8 mouse cellular contexts compared by ENCODE assay signal in the genomic region with DNA sequence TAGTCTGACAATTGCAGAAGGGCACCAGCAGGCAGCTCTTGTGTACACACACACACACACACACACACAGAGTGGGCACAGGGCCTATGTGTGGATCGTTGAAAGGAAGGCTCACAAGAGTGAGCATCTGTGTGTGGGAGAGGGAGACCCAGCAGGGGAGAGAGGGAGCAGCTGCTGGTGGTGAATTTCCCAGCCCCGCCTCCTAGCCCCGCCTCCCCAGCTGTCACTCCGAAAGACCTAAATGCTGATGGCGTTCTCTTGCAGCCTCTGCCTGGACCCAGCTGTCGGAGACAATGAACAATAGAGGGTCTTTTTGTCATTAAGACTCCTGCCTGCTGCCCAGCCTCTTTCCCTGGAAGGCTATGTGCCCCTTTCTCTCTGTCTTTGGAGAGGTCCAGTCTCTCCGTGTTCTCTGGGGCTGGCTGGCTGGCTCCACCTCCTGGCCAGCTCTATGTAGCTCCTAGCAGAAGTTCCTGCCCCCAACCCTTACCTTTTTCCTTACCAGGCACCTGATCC. TPM values are rescaled to one million over a fixed set of nuclear protein-coding genes. Genes with fewer than 3 reads are reported as not detected.
A peak's percentile ranks its signal among the peaks of the same experiment; 100 is the strongest.
DNase-seq lines count a peak whose midpoint lies in the region; ATAC-seq and TF ChIP-seq lines count a peak whose summit lies in the region.
"Had no signal": no experiment of that assay in that cellular context is flagged by ENCODE, and none has a peak within 500 bp of the region (broad histone marks: within the 10 kb centered on the region; RNA-seq: fewer than 3 reads in every experiment).

No protein-coding gene starts in this region.

- peak; percentile 26 for TF ChIP-seq CTCF in forebrain, postnatal 0 days (IDR thresholded peaks at IDR 0.05; ENCODE audit: low read depth)

- peak; percentile 81 for DNase-seq in R1 (ENCODE audit: low read depth, low spot score)
- DNase-seq in cerebellum, adult 18-20 months = peak; percentile 92
- peak; percentile 94 for DNase-seq in forebrain, postnatal 0 days
- peak; percentile 83 for DNase-seq in hindbrain, embryonic 14.5 days (ENCODE audit: low spot score)
- peak; percentile 87 for DNase-seq in left cerebral cortex, adult 11 months (ENCODE audit: low spot score)
- DNase-seq in lung, postnatal 36 days = peak; percentile 46
- peak; percentile 96 to 98 for DNase-seq in right cerebral cortex, postnatal 10 days (ENCODE audit: low spot score in 2 of 2)

- peak overlapping the region; percentile 24 for H3K4me3 ChIP-seq in forebrain, postnatal 0 days (ENCODE audit: low read depth, low read length)
- H3K4me3 ChIP-seq in hindbrain, embryonic 14.5 days (replicated peaks; ENCODE audit: low read length) = peak overlapping the region; percentile 27

- H3K9ac ChIP-seq in forebrain, postnatal 0 days = peak overlapping the region; percentile 41
- peak overlapping the region; percentile 38 for H3K9ac ChIP-seq in hindbrain, embryonic 14.5 days

- WGBS in forebrain, postnatal 0 days = under 1% methylated on average over 7 of the region's 7 CpGs
- WGBS in hindbrain, embryonic 14.5 days = 1% methylated on average over 7 of the region's 7 CpGs

- no peaks in the 10 kb centered on the region for H3K36me3 ChIP-seq in forebrain, postnatal 0 days (ENCODE audit: insufficient read depth)
- H3K36me3 ChIP-seq in hindbrain, embryonic 14.5 days (replicated peaks; ENCODE audit: control insufficient read depth, insufficient read depth) = no peaks in the 10 kb centered on the region

- H3K27me3 ChIP-seq in forebrain, postnatal 0 days (ENCODE audit: insufficient read depth, low read length) = no peaks in the 10 kb centered on the region
- H3K27me3 ChIP-seq in hindbrain, embryonic 14.5 days (ENCODE audit: control insufficient read depth, insufficient read depth, low read length) = peaks cover 9% of the 10 kb centered on the region

- peak overlapping the region; percentile 95 for H3K27ac ChIP-seq in forebrain, postnatal 0 days (ENCODE audit: low read depth, low read length)
- peak overlapping the region; percentile 93 for H3K27ac ChIP-seq in hindbrain, embryonic 14.5 days
- H3K27ac ChIP-seq: macrophage had no signal

- peaks cover 31% of the 10 kb centered on the region for H3K4me1 ChIP-seq in forebrain, postnatal 0 days (ENCODE audit: insufficient read depth)
- H3K4me1 ChIP-seq in hindbrain, embryonic 14.5 days (replicated peaks; ENCODE audit: control insufficient read depth, insufficient read depth, low read length) = peaks cover 43% of the 10 kb centered on the region

- ATAC-seq in forebrain, postnatal 0 days = peak; percentile 87
- ATAC-seq in hindbrain, embryonic 14.5 days (ENCODE audit: low FRiP score) = peak; percentile 84

- H3K9me3 ChIP-seq in forebrain, postnatal 0 days (ENCODE audit: low read length) = no peaks in the 10 kb centered on the region
- no peaks in the 10 kb centered on the region for H3K9me3 ChIP-seq in hindbrain, embryonic 14.5 days (ENCODE audit: control insufficient read depth, low read length)

- H3K4me2 ChIP-seq in forebrain, postnatal 0 days (ENCODE audit: low read depth) = peak overlapping the region; percentile 49
- H3K4me2 ChIP-seq in hindbrain, embryonic 14.5 days (replicated peaks) = peak overlapping the region; percentile 67

RNA-seq across cellular contexts. Expression of a gene that starts 0.5 kb away (rescaled TPM):
- 28.2 and 29.1 TPM in 2 replicates for total RNA-seq in forebrain, postnatal 0 days (2014; rRNA removed)
- 12.0 and 20.1 TPM in 2 replicates for polyA plus RNA-seq in forebrain, postnatal 0 days (2015; fragmentation: Nextera tagmentation; extraction: Ambion mirVana)
- 20.0 and 22.1 TPM in 2 replicates for polyA plus RNA-seq in hindbrain, embryonic 14.5 days (2014; fragmentation: Nextera tagmentation; extraction: Ambion mirVana)
- polyA plus RNA-seq: macrophage had no signal

RNA-seq across cellular contexts. Expression of a gene that starts 3.4 kb away (rescaled TPM):
- not detected in 2 replicates for total RNA-seq in forebrain, postnatal 0 days (2014; rRNA removed)
- not detected in 2 replicates for polyA plus RNA-seq in forebrain, postnatal 0 days (2015; fragmentation: Nextera tagmentation; extraction: Ambion mirVana)
- polyA plus RNA-seq in hindbrain, embryonic 14.5 days (2014; fragmentation: Nextera tagmentation; extraction: Ambion mirVana) = not detected in 2 replicates
- polyA plus RNA-seq: macrophage had no signal

RNA-seq across cellular contexts. Expression of a gene that starts 30.1 kb away (rescaled TPM):
- 3.2 TPM in 2 replicates for total RNA-seq in forebrain, postnatal 0 days (2014; rRNA removed)
- 0.57 and 0.79 TPM in 2 replicates for polyA plus RNA-seq in forebrain, postnatal 0 days (2015; fragmentation: Nextera tagmentation; extraction: Ambion mirVana)
- polyA plus RNA-seq in hindbrain, embryonic 14.5 days (2014; fragmentation: Nextera tagmentation; extraction: Ambion mirVana) = 0.99 and 1.4 TPM in 2 replicates

RNA-seq across cellular contexts. Expression of a gene that starts 55.7 kb away (rescaled TPM):
- 4.4 and 7.9 TPM in 2 replicates for total RNA-seq in forebrain, postnatal 0 days (2014; rRNA removed)
- 5.5 and 5.8 TPM in 2 replicates for polyA plus RNA-seq in forebrain, postnatal 0 days (2015; fragmentation: Nextera tagmentation; extraction: Ambion mirVana)
- polyA plus RNA-seq in hindbrain, embryonic 14.5 days (2014; fragmentation: Nextera tagmentation; extraction: Ambion mirVana) = 8.5 and 9.9 TPM in 2 replicates

Comparison
In these comparisons a context has a peak if more than half of its experiments do, and no peak if none do; other contexts are left out.
1. Peak in every context shown above with its lines: DNase-seq, ATAC-seq, H3K4me3 ChIP-seq and H3K27ac ChIP-seq.
2. DNase-seq: peak in every context shown above with its lines; median percentile 97 in right cerebral cortex, postnatal 10 days; 94 in forebrain, postnatal 0 days; 92 in cerebellum, adult 18-20 months; 87 in left cerebral cortex, adult 11 months; 83 in hindbrain, embryonic 14.5 days; 81 in R1; 46 in lung, postnatal 36 days.